Mouse (Mus musculus): ENCODE results near the gene Neurl1b. TPM values are rescaled to one million over a fixed set of nuclear protein-coding genes. Genes with fewer than 3 reads are reported as not detected.

The Neurl1b gene
- polyA plus RNA-seq, 1 experiment, result 7.9 TPM

DNA sequence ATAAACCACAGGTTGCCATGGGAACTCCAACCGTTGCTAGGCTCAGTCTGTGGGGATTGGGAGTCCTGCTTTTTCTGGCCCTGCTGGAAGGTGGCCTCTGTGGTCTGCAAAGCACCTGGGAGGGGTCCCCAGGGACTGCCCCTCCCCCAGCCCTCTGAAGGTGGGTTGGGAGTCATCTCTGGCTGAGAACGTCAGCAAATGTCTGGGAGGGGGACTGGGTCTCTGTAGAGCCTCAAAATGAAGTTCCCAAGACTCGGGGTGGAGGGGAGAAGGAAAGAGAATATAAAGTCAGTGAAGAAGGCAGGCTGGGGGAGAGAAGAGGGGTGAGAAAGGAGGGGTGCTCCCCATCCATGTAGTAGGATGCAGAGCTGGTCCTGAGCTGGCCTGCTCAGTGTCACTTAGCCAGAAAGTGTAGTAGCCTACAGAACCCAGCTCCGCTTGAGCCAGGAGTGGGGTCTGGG is 33.6 kb upstream of the Neurl1b start:
- H3K4me3 ChIP-seq (ENCODE audit: insufficient read depth, low read length), result no peak overlapping the region
- no peak for TF ChIP-seq CTCF (IDR thresholded peaks at IDR 0.05; ENCODE audit: low read depth, low read length)
- H3K4me1 ChIP-seq (ENCODE audit: control insufficient read depth, insufficient read depth, low read length), result no peaks in the 10 kb centered on the region
- no peak overlapping the region for H3K27ac ChIP-seq (ENCODE audit: insufficient read depth, low read depth, low read length)

DNA sequence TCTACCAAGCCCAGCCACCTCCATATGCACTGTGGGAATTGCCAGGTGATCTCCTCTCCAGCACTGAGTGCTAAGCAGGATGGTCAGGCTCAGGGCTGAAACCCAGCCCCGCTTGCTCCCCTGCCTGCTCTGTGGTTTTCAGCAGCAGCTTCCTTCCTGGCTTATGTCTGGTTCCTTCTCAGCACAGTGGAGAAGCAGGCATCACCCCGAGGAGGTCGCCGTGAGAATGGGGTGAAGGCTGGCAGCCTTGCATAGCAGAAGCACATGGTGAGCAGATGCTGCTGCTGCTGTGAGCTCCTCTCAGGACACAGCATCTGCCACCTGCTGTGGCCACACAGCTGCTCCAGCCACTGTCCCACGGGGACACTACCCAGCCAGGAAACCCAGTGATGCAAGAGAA is 33.0 kb upstream of the Neurl1b start:
- no peak overlapping the region for H3K4me3 ChIP-seq (ENCODE audit: insufficient read depth, low read length)
- no peak overlapping the region for H3K27ac ChIP-seq (ENCODE audit: insufficient read depth, low read depth, low read length)
- no peaks in the 10 kb centered on the region for H3K4me1 ChIP-seq (ENCODE audit: control insufficient read depth, insufficient read depth, low read length)
- TF ChIP-seq CTCF (IDR thresholded peaks at IDR 0.05; ENCODE audit: low read depth, low read length) (no peak), POLR2A (IDR thresholded peaks at IDR 0.05; ENCODE audit: borderline replicate concordance, low read depth, low read length) (no peak)

DNA sequence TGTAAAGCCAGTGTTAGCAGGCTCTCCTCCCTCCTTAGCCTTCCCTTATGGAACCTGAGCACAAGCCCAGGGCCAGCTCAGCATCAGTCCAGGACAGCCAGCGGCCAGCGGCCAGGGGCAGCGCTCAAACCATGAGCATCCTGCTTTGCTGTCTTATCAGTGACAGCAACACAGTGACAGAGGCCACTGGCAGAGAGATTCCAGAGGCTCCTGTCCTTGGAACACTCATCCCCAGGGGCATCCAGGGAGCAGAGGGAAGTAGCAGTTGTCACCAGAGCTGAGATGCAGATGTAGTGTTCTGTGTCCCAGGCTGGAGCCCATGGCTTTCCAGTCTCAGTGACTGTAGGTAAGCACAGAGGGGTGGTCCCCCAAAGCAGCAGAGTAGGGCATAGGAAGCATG is 32.5 kb upstream of the Neurl1b start:
- TF ChIP-seq POLR2A (IDR thresholded peaks at IDR 0.05; ENCODE audit: borderline replicate concordance, low read depth, low read length), result no peak
- TF ChIP-seq CTCF (IDR thresholded peaks at IDR 0.05; ENCODE audit: low read depth, low read length), result no peak
- Histone ChIP-seq H3K4me1 (ENCODE audit: control insufficient read depth, insufficient read depth, low read length) (no peaks in the 10 kb centered on the region), H3K27ac (ENCODE audit: insufficient read depth, low read depth, low read length) (no peak overlapping the region), H3K4me3 (ENCODE audit: insufficient read depth, low read length) (no peak overlapping the region)

DNA sequence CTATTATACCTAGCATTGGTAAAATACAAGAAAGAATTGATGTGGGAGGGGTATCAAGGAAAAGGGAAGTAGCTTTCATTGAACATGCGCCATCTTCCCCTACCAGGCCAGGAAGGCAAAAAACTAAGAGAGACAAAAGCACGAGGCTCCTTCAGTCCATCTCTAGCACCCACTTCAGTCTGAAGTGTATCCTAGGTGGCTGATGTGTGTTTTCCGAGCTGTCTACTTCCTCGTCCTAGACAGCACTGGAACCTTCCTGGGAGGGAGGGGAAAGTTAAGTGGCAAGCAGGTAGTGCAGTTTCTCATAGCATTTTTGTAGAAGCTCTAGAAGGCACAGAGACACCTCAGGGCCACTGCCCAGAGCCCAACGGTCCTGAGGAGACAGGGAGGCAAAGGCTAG is 31.9 kb upstream of the Neurl1b start:
- TF ChIP-seq POLR2A (IDR thresholded peaks at IDR 0.05; ENCODE audit: borderline replicate concordance, low read depth, low read length), result no peak
- TF ChIP-seq CTCF (IDR thresholded peaks at IDR 0.05; ENCODE audit: low read depth, low read length), result no peak
- Histone ChIP-seq H3K4me1 (ENCODE audit: control insufficient read depth, insufficient read depth, low read length) (no peaks in the 10 kb centered on the region), H3K4me3 (ENCODE audit: insufficient read depth, low read length) (no peak overlapping the region), H3K27ac (ENCODE audit: insufficient read depth, low read depth, low read length) (no peak overlapping the region)

DNA sequence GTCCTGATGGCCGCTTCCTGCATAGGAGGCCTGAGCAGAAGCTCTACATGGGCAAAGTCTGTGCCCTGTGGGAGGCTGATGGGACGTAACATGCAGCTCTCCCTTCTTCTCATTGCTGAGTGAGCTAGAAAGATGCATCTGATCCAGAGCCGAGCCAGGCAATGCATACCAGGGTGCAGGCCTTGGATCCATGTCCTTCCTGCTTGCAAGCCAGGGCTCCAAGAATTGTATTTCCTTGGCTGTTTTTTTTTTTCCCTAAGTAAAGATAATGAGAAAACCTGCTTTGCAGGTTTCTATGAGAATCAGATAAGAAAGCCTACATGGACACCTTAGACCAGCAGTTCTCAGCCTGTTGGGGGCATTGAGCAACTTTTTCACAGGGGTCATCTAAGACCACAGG is 30.5 kb upstream of the Neurl1b start:
- Histone ChIP-seq H3K27ac (ENCODE audit: insufficient read depth, low read depth, low read length) (no peak overlapping the region), H3K4me1 (ENCODE audit: control insufficient read depth, insufficient read depth, low read length) (no peaks in the 10 kb centered on the region), H3K4me3 (ENCODE audit: insufficient read depth, low read length) (no peak overlapping the region)
- TF ChIP-seq CTCF (IDR thresholded peaks at IDR 0.05; ENCODE audit: low read depth, low read length) (no peak), POLR2A (IDR thresholded peaks at IDR 0.05; ENCODE audit: borderline replicate concordance, low read depth, low read length) (no peak)

DNA sequence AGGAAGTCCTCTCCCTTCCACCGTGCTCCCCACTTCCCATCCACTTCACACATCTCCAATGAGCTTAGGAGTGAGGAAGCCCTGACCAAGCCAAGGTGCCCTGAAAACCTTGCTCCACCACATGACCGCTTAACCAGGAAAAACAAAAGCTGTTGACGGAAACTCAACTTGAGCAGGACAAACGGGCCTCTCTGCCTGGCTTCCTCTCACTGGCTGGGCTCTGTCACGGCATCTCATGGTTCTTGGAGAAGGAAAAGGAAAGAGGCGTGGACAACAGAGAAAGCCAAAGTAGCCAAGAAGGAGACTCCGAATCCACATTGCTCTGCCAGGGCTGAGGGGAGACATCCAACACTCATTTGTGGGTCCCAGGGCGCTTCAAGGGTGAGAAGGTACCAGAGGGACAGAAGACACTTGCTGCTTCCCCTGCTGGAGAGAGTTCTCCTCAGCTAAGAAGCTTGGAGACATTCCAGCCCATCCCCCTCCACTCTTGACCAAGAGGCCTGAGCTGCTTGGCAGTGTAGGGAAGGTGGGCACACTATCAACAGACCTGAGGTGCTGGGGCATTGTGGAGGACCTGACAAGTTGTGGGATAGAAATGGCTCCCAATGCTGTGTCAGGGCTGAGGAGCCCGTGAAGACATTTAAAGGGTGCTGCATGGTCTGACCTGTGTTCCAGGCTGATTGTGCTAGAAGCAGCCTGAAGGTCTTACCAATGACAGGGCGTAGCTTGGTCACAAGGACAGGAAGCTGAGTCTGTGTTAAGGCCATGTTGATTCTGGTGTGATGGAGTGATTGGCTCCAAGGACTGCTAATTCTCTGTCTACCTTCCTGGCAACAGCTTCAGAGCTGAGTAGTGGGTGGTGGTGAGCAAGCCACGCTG is 29.1 kb upstream of the Neurl1b start:
- H3K27ac ChIP-seq (ENCODE audit: insufficient read depth, low read depth, low read length), result no peak overlapping the region
- TF ChIP-seq POLR2A (IDR thresholded peaks at IDR 0.05; ENCODE audit: borderline replicate concordance, low read depth, low read length), result no peak
- no peak for TF ChIP-seq CTCF (IDR thresholded peaks at IDR 0.05; ENCODE audit: low read depth, low read length)
- no peaks in the 10 kb centered on the region for H3K4me1 ChIP-seq (ENCODE audit: control insufficient read depth, insufficient read depth, low read length)
- no peak overlapping the region for H3K4me3 ChIP-seq (ENCODE audit: insufficient read depth, low read length)

DNA sequence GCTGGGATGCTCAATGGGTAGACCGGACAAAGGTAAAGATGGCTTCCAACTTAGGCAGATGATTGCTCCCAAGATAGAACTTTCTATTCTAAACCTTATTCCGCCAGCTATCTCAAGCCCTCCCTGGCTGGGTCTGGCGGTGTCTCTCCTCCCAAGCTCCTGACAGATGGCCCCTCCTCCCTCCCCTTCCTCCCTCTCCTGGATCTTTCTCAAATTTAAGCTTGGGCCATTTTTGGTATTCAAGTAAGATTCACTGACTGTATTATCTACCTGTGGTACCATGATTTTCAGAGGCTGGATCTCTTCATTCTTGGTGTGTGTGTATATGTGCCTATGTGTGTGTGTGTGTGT is 28.5 kb upstream of the Neurl1b start:
- TF ChIP-seq POLR2A (IDR thresholded peaks at IDR 0.05; ENCODE audit: borderline replicate concordance, low read depth, low read length), result no peak
- no peak for TF ChIP-seq CTCF (IDR thresholded peaks at IDR 0.05; ENCODE audit: low read depth, low read length)
- Histone ChIP-seq H3K4me1 (ENCODE audit: control insufficient read depth, insufficient read depth, low read length) (no peaks in the 10 kb centered on the region), H3K27ac (ENCODE audit: insufficient read depth, low read depth, low read length) (no peak overlapping the region), H3K4me3 (ENCODE audit: insufficient read depth, low read length) (no peak overlapping the region)

DNA sequence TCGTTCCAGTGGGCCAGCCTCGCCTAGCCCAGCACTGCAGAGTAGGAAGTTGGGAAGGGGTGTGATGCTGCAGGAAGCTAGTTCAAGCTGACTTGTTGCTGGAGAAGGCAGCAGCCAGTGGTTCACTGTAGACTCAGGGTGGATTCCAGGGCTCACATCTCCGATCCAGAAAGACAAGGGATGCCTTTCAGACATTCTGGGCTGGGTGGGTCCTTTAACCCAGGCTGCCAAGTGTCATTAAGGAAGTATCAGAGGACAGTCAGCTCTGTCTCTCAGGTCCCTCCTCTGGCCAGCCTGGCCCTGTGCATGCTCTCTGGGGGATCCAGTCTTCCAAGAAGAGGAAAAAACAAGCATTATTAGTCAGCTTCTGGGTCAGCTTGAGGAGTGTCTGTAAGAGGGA is 26.5 kb upstream of the Neurl1b start:
- H3K4me3 ChIP-seq (ENCODE audit: insufficient read depth, low read length), result no peak overlapping the region
- no peaks in the 10 kb centered on the region for H3K4me1 ChIP-seq (ENCODE audit: control insufficient read depth, insufficient read depth, low read length)
- no peak for TF ChIP-seq CTCF (IDR thresholded peaks at IDR 0.05; ENCODE audit: low read depth, low read length)
- TF ChIP-seq POLR2A (IDR thresholded peaks at IDR 0.05; ENCODE audit: borderline replicate concordance, low read depth, low read length), result no peak
- H3K27ac ChIP-seq (ENCODE audit: insufficient read depth, low read depth, low read length), result no peak overlapping the region

DNA sequence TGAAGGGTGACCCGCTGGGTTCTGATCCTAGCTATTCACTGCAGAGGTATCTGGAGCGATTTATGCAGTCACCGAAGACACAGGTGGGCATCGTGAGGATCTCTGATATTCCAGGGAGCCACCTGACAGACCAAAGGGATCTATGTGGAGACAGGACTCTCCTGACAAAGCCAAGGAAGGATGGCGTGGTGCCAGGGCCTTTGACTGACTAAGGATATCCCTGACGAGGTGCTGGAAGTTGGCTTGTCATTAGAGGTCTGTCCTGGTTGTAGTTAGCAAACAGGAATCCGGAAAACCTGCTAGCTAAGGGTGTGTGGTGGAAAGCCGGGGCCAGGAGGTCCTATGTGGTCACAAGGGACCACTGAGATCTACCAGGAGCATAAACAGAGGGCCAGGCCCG is 25.4 kb upstream of the Neurl1b start:
- no peak overlapping the region for H3K4me3 ChIP-seq (ENCODE audit: insufficient read depth, low read length)
- H3K27ac ChIP-seq (ENCODE audit: insufficient read depth, low read depth, low read length), result no peak overlapping the region
- no peak for TF ChIP-seq CTCF (IDR thresholded peaks at IDR 0.05; ENCODE audit: low read depth, low read length)
- no peak for TF ChIP-seq POLR2A (IDR thresholded peaks at IDR 0.05; ENCODE audit: borderline replicate concordance, low read depth, low read length)
- H3K4me1 ChIP-seq (ENCODE audit: control insufficient read depth, insufficient read depth, low read length), result no peaks in the 10 kb centered on the region

DNA sequence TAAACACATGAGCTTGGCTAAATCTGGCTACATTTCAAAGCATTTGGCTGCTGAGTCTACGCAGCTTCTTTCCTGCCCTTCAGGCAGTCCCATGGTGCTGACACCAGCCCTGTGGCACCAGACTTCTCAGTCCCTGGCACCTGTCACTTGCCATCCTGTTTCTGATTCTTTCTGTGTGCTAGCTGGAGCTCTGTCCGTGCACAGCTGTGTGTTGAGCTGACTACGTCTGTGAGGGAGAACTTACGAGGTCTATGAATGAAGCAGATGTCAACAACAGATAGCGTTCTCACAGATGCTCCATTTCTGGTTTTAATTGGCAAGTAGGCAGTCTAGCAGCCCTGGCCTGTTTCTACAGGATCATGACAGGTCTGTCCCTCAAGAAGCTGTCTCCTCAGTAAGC is 24.0 kb upstream of the Neurl1b start:
- no peak overlapping the region for H3K4me3 ChIP-seq (ENCODE audit: insufficient read depth, low read length)
- no peak overlapping the region for H3K27ac ChIP-seq (ENCODE audit: insufficient read depth, low read depth, low read length)
- TF ChIP-seq CTCF (IDR thresholded peaks at IDR 0.05; ENCODE audit: low read depth, low read length) (no peak), POLR2A (IDR thresholded peaks at IDR 0.05; ENCODE audit: borderline replicate concordance, low read depth, low read length) (no peak)
- no peaks in the 10 kb centered on the region for H3K4me1 ChIP-seq (ENCODE audit: control insufficient read depth, insufficient read depth, low read length)

All from bone marrow macrophage, adult 2 months (primary cell).